Mouse (Mus musculus) CH12F3 (cell line): ENCODE measurements around the gene Diablo.

ENCODE experiments used
- in situ Hi-C: fragments of 300-500 bp; cut with MboI; formaldehyde crosslinking; loops from 2 replicates; pipeline ENCODE4 v1.14.3; 2020; ENCODE audit warnings: low sequenced_read_pairs

The Diablo gene

DNA sequence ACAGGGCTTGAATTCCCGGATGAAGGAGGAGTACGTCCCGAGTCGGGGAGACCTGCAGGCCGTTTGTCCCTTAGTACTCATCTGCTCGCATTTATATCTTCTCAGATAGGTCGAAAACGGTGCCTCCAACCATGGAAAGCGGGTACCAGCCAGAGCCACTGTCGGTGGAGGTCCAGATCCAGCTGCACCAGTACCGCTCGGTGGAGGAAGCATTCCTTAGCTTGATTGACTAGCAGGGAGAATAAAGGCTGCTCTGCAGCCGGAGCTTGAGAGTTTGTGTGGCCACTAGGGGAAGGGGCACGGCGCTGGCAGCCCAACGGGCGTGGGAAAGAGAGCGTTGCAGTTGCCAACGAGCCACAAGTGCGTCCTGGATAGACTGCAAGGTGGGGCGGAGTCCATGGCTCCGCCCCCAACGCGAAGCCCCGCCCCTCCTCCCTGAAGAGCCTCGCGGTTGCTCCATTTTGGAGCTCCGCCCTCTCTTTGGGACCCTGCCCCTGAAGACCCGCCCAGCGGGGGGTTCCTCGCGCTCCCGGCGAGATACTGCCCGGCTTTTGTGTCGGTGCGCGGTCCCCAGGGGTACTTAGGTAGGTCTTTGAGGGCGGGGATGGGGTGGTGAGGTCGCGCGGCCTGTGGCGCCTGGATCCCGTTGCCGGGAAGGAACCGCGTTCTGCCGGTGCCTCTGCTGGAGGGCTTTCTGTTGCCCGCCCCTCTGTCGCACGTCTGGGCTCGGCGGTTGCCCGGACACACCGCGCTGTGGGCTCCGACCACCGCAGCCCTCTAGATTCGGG is 15.8 kb downstream of the Diablo start:
- in situ Hi-C loops, result no loop called here

DNA sequence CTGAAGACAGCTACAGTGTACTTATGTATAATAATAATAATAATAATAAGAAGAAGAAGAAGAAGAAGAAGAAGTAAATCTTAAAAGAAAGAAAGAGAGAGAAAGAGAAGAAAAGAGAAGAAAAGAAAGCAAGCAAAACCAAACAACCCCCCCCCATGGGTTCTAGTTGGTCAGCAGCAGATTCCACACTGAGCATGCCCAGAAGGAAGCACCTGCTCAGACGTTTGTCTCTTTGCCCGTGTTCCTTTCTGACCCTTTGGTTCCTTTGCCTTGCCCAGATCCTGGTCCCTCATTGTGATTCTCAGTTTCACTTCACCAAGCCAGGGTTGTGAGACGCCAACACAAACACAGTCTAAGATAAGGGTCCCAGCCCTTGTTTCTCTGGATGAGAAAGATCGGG is 22.0 kb downstream of the Diablo start:
- in situ Hi-C loops, result no loop called here

DNA sequence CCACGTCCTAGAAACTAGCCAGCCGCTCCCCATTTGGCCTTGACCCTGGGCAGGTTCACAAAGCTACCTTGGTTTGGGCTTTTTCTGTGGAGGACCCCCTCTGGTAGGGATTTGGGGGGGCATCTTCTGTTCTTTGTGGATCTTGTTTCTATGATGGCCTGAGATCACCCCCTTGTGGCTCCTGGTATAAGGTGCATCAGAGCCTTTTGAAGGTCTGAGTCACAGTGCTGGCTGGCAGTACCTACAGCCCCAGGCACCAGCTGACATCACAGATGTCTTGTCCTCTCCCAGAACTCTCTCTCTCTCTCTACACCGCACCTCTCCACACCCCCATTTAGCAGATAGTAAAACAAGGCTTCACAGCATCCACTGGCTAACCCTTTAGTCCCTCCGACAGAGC is 24.3 kb downstream of the Diablo start:
- in situ Hi-C loops, result loop anchor here (5.0 kb wide), 1 partner anchor 42 kb away; no protein-coding TSS in a partner anchor

DNA sequence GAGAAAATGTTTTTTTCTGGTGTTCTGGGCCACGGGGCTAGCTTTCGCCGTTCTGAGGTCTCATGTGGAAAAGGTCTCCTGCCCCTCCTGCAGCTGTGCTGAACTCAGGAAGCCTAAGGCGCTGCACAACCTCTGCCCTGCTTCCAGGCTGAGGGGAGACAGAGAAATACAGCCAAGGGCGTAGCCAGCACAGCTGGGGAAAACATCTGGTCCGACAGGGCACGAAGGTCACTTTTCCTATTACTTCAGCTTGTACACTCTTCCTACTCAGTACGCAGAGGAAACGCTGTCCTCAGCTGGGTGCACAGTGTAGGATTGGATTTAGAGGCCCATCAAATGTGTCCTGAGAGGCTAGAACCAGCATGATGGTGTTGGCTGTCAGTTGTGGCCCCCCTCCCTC is 34.0 kb downstream of the Diablo start:
- in situ Hi-C loops, result no loop called here

DNA sequence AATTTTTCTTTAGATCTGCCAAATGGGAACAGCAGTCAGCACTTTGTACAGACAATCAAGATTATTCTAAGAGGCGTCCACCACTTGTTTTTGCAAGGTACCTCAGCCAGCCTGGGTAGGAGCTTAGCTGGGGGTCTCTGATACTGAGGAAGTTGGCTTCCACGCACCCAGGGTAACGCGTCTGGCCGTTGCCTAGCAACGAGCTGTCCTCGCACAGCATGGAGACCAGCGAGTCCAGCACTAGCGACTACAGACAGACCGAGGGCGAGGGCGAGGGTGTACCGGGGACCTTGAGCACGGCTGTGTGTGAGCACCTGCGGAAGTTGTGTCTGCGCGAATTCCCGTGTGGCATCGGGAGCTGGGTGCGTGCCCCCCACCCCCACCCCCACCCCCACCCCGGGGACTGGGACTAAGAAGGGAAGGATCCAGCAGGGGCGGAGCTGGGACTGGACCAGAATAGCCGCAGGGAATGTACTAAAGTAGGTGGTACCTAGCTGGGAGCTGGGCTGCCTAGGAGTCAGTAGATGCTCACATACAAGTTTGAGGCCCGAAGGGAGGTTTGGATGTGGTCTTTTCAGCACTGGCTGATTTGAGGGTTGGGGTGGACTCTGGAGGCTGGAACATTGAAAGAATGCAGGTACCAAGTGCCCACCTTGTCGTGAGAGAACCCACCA is 34.7 kb downstream of the Diablo start, which contains the start of the genes Lrrc43 and Il31:
TSS of gene Lrrc43 (plus strand) at position 194 of the 674 bp plus-strand sequence.
TSS of gene Il31 (minus strand) at position 378 of the 674 bp plus-strand sequence.
- in situ Hi-C loops, result no loop called here

DNA sequence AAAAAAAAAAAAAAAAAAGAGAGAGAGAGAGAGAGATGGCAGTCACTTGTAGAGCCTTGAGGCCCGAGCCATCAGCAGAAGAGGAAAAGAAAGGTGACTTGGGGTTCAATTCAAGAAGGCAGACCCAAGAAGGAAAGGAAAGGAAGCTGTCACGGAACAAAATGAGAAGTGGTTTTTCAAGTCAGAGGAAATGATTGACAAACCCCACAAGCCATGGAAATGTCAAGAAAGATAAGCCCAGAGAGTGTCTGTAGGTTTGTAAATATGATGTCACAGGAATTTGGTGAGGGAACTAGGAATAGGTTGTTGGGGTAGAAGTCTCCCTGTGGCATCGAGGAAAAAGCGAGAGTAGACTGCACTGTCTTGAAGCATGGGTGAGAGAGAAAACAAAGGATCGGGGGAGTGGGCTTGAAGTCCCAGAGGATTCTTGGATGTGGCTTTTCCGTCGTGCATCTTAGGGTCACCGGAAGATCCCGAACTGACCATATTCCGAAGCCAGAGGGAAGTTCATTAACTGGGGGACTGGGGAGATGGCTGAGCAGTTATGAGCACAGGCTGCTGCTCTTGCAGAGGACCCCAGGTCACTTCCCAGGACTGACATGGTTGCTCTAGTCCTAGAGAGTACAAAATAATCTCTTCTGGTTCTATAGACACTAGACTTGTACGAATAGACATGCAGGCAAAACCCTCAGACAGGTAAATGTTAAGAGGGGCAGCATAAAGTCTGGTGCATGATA is 36.1 kb downstream of the Diablo start:
- in situ Hi-C loops, result no loop called here

DNA sequence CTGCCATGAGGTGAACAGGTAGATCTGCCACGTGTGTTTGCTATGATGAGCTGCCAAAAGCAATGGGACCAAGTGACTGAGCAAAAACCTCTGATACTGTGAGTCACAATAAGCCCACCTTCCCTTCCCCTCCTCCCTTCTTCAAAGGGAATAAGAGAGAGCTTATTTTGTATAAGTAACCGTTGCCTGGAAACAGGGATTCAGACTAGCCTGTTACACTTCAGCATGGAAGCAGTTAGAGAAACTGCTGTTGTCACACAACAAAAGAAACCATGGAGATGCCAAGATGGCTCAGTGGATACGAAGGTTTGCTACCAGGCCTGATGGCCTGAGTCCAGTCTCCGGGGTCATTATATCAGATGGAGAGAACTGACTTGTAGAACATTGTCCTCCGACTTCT is 50.2 kb downstream of the Diablo start:
- in situ Hi-C loops, result no loop called here

DNA sequence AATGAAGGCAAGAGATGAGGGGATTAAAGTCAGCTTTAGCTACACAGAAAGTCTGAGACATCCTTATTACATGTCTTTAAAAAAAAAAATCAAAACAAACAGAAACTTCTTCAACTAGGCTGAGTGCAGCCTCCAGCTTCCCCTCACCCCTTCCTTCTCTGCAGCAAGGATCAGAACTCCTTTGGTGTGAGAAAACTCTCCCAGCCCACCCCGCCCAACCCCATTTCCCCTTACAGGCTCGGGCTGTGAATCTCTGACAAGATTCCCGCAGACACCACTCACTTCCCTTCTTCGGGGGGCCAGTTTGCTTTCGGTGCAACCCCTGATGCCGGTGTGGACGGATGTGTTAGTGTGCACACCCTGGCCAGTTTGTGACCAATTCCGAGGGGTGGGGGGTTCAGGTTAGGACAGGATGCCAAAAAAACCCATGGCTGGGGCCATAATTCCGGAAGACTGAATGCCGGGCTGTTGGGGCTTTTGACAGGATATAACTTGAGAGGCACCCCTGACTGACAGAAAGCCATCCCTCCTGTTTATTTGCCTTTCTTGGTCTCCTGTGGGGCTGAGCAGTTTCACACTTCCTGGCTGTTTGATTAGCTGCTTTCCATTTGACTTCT is 53.1 kb downstream of the Diablo start:
- in situ Hi-C loops, result no loop called here

DNA sequence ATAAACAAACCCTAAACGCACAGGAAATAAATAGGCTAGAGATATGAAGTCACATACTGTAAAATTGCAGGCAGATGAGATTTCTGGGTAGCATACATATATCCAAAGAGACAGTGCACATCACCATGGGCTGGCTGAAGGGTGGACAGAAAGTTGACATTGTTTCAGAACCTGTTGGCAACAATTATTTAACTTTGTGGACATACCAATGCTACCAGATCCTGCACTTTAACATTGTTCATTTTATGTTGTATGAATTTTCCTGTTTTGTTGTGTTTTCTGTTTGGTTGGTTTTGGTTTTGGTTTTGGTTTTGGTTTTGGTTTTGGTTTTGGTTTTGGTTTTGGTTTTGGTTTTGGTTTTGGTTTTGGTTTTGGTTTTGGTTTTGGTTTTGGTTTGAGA is 59.3 kb downstream of the Diablo start:
- in situ Hi-C loops, result no loop called here

DNA sequence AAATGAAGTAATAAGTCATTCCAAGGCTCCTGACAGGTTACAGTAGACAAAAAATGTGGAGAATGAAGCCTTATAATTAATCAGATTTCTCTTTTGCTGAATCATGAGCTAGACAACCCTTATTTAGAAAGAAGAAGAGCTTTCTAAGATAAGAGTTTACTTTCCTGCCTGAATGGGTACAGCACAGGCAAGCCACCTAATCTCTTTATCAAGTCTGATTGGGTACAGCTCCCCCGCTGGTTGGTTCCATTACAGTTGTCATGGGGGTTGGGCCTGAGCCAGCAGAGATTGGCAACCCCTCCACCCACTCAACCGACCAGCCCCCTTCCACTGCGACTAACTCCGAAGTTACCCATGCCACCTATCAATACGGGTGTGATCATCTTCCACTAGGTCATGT is 62.6 kb downstream of the Diablo start:
- in situ Hi-C loops, result no loop called here
